Mouse (Mus musculus): Measurements from ENCODE around the gene Adam22.

Adam22 gene

GRCm38 (mm10) chr5:8367614-8368327 is at the start of gene Adam22:
Adam22 (minus strand) TSS chr5:8368160.
- DNase-seq: peak; percentile 83 to 87

DNA sequence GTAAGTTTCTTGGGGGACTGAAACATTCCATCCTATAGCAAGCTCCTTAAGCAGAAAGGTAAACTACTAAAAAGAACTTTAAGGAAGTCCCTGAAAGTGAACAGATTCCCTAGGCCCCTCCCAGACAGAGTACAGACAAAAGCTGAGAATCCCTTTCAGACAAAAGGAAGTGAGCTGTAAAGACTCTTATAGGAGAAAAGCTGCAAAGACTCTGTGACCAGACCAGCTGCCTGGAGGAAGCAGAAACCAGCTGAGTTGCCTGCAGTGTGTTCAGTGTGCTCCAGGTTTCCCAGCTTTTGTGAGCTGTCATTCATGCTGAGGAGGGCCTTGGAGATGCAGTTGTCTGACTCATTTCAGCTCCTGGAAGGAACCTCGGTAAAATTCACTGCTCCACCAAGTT is 49.5 kb upstream of the Adam22 start:
- DNase-seq: no peak

- DNase-seq: no peak
Observed at GRCm38 (mm10) chr5:8416683-8417413, 48.9 kb upstream of the Adam22 start.

- DNase-seq: no peak
Observed at GRCm38 (mm10) chr5:8408746-8409145, 40.8 kb upstream of the Adam22 start.

- DNase-seq: no peak
Observed at GRCm38 (mm10) chr5:8397587-8398249, 29.8 kb upstream of the Adam22 start.

GRCm38 (mm10) chr5:8393891-8394583 is 26.1 kb upstream of the Adam22 start:
- DNase-seq: no peak

GRCm38 (mm10) chr5:8374297-8374906 is 6.4 kb upstream of the Adam22 start:
- no peak for DNase-seq

DNA sequence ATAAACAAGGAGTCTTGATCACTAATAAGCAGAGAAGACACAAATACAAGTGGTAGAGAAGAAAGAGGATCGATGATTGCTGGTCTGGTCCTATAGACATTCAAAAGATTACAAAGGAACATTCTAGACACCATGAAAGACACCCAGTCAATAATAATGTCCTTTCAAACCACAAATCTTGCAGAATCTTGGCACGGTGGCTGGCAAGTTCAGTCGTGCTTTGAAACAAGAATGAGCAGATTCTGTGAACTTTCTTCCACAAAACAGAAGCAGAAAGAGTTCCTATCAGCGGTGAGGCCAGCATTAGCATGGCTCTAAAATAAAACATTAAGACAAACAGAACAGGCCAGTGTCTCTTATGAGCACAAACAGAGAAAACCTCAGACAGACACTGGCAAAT is 5.5 kb upstream of the Adam22 start:
- no peak for DNase-seq

- DNase-seq: no peak
Observed at GRCm38 (mm10) chr5:8368781-8369180, 821 bp upstream of the Adam22 start.

DNA sequence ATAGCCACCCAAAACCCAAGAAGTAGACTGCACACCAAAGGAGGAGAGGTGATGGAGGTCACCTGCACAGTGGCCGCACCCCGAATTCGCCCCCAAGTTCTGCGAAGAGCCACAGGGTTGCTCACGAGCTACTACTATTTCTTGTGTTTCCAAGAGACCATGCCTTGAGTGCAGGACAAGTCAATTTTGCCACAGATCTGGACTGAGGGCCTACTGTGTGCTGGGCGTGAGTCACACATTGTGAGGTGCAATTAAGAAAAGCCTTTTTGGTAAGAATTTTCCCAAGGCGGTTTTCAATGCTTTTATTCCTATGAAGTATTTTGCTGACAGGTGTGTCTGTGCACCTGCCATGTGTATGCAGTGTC is 350 bp upstream of the Adam22 start:
- DNase-seq: no peak

- peak; percentile 7 to 22 for DNase-seq
Observed at GRCm38 (mm10) chr5:8366771-8367613, 968 bp downstream of the Adam22 start.

GRCm38 (mm10) chr5:8362361-8362760 is 5.6 kb downstream of the Adam22 start:
- DNase-seq: peak in 1 of 2 experiments; percentile 11

GRCm38 (mm10) chr5:8357677-8358076 is 10.3 kb downstream of the Adam22 start:
- DNase-seq: no peak

DNA sequence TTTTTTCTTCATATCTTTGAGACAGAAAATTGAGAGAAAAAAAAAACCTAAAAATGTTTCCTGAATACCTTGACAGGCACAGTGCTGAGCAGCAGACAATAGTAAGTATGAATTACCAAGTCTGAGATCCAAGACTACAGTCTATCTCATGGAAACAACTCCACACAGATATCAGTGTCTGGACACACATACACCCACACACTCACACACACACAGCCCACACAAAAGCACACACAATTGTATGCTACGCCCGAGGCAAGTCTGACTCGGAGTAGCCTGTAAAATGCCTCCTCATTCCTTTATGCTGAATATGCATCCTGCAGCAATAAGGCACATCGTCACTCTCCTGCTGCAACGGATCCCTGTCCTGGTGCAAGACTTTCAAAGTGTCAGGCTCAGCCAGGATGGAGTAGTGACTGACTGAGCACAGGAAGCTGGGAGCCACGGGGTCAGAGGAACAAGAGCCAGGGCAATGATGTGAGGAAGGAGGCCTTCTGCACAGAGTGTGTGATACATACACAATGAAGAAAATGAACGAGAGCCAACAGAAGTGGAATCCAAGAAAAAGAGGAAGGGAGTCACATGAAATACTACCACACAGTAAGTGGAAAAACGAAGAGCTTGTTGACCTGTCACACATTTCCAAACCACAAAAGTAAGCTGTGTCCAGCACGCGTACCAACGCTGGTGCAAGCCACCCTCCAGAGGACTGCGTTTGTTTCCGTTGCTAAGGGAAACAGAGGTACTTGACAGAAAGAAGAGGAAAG is 10.9 kb downstream of the Adam22 start:
- peak; percentile 23 to 29 for DNase-seq

GRCm38 (mm10) chr5:8356326-8356725 is 11.6 kb downstream of the Adam22 start:
- peak; percentile 33 to 42 for DNase-seq

- peak; percentile 12 to 24 for DNase-seq
Observed at GRCm38 (mm10) chr5:8349557-8349956, 18.4 kb downstream of the Adam22 start.

GRCm38 (mm10) chr5:8346329-8346728 is 21.6 kb downstream of the Adam22 start:
- no peak for DNase-seq

DNA sequence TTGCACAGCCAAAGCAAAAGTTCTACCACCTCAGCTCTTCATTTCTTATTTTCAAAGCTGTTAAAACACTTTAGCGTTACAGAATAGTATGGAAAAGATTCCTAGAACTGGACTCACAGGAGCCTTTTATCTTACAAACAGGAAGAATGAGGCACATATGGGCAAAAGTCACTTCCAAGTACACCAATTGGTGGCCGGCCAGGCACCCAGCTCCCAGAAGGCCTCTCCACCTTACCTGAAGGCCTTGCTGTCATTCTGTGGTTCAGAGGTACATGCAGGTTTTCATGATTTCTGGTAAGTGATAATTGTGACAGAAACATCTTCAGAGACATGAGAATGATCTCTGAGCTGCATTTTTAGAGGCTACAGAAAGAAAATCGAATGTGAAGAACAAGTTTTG is 24.7 kb downstream of the Adam22 start:
- no peak for DNase-seq

GRCm38 (mm10) chr5:8341676-8342075 is 26.3 kb downstream of the Adam22 start:
- DNase-seq: no peak

GRCm38 (mm10) chr5:8327645-8328269 is 40.2 kb downstream of the Adam22 start:
- DNase-seq: no peak

- no peak for DNase-seq
Observed at GRCm38 (mm10) chr5:8326671-8327070, 41.3 kb downstream of the Adam22 start.

Measured in kidney, postnatal 4 days (tissue).